ENCODE assay signal across 9 mouse cellular contexts in the genomic region with DNA sequence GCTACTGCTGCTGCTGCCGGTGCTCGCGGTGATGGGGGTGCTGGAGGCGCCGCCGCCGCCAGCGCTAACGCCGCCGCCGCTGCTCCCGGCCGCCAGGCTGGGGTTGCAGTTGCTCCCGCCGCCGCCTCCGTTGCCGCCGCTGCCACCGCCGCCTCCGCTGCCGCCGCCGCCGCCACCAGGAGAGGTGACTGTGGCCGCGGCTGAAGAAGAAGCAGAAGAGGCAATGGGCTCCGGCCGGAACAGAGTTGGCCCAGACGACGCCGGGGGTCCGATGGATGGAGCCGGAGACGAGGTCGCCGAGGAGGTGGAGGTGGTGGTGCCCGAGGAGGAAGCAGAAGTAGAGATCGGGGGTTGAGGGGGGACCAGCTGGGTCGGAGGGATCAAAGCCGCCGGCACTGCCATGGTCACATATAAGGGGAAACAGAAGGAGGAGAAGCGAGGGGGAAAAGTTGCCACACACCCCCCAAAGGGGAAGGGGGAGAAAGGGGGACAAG. TPM values are rescaled to one million over a fixed set of nuclear protein-coding genes. Genes with fewer than 3 reads are reported as not detected.
DNase-seq lines count a peak whose midpoint lies in the region; ATAC-seq and TF ChIP-seq lines count a peak whose summit lies in the region.
"Had no signal": no experiment of that assay in that cellular context is flagged by ENCODE, and none has a peak within 500 bp of the region (broad histone marks: within the 10 kb centered on the region; RNA-seq: fewer than 3 reads in every experiment).

No protein-coding gene starts in this region.

- DNase-seq in cerebellum, adult 9-11 months = peak; percentile 5
- DNase-seq in cerebellum, adult 8-10 months = no peak
- DNase-seq in heart, adult 18-20 months = peak; percentile 32 to 53
- peak; percentile 71 for DNase-seq in kidney, adult 18-20 months
- peak; percentile 34 for DNase-seq in lung, adult 2 months
- peak; percentile 37 for DNase-seq in thymus, postnatal 4 days

- H3K4me3 ChIP-seq in cortical plate, adult 2 months (ENCODE audit: insufficient read depth, low read length) = peak overlapping the region; percentile 62
- peak overlapping the region; percentile 89 for H3K4me3 ChIP-seq in lung, adult 2 months (replicated peaks; ENCODE audit: extremely low read depth, low read depth, low read length)
- peak overlapping the region; percentile 85 for H3K4me3 ChIP-seq in neural tube, embryonic 15.5 days (replicated peaks)

- peak; percentile 39 for ATAC-seq in neural tube, embryonic 15.5 days (ENCODE audit: low FRiP score)

- H3K4me2 ChIP-seq in neural tube, embryonic 15.5 days = peak overlapping the region; percentile 85

- no peak for TF ChIP-seq CTCF in cortical plate, adult 2 months (IDR thresholded peaks at IDR 0.05; ENCODE audit: extremely low read depth, insufficient read depth, low read length)
- no peak for TF ChIP-seq CTCF in lung, adult 2 months (IDR thresholded peaks at IDR 0.05; ENCODE audit: insufficient read depth, low read length)

- H3K9ac ChIP-seq in neural tube, embryonic 15.5 days (replicated peaks) = peak overlapping the region; percentile 86

- H3K27ac ChIP-seq in cortical plate, adult 2 months (ENCODE audit: insufficient read depth, low read length) = peak overlapping the region; percentile 89; the same call in 1 of the 2 replicates
- H3K27ac ChIP-seq in neural tube, embryonic 15.5 days (replicated peaks) = peak overlapping the region; percentile 94

- no peaks in the 10 kb centered on the region for H3K9me3 ChIP-seq in neural tube, embryonic 15.5 days (replicated peaks)

- H3K4me1 ChIP-seq in cortical plate, adult 2 months (ENCODE audit: control insufficient read depth, insufficient read depth, low read length) = no peaks in the 10 kb centered on the region
- H3K4me1 ChIP-seq in lung, adult 2 months (ENCODE audit: control insufficient read depth, insufficient read depth, low read length) = peaks cover 5% of the 10 kb centered on the region
- H3K4me1 ChIP-seq in neural tube, embryonic 15.5 days = peaks cover 19% of the 10 kb centered on the region

- no peaks in the 10 kb centered on the region for H3K27me3 ChIP-seq in neural tube, embryonic 15.5 days (replicated peaks)

- no peak for TF ChIP-seq POLR2A in cortical plate, adult 2 months (IDR thresholded peaks at IDR 0.05; ENCODE audit: extremely low read depth, insufficient read depth, low read length)
- no peak for TF ChIP-seq POLR2A in lung, adult 2 months (IDR thresholded peaks at IDR 0.05; ENCODE audit: borderline replicate concordance, extremely low read depth, low read depth, low read length)

- WGBS in lung, adult 2 months = 3% methylated on average over 45 of the region's 45 CpGs
- 1% methylated on average over 43 of the region's 45 CpGs for WGBS in neural tube, embryonic 15.5 days

- no peaks in the 10 kb centered on the region for H3K36me3 ChIP-seq in neural tube, embryonic 15.5 days

RNA-seq across cellular contexts. Expression of a gene that starts 0.6 kb away (rescaled TPM):
- polyA plus RNA-seq in cortical plate, adult 2 months (2012; rRNA removed) = 1.4 and 3.0 TPM in 2 replicates
- 1 to 10 TPM; 6.2 to 8.1 TPM for total RNA-seq in heart, adult 18-20 months (2021)
- polyA plus RNA-seq in lung, adult 2 months (2012; rRNA removed) = 7.1 and 8.9 TPM in 2 replicates
- 12.6 and 14.9 TPM in 2 replicates for polyA plus RNA-seq in neural tube, embryonic 15.5 days (2015; fragmentation: Nextera tagmentation; extraction: Ambion mirVana)
- polyA plus RNA-seq: C2C12 had no signal
